Mouse (Mus musculus): Measurements from ENCODE around the gene Gps2. TPM values are rescaled to one million over a fixed set of nuclear protein-coding genes. Genes with fewer than 3 reads are reported as not detected.

Gps2 gene
- total RNA-seq (2023), result 146 TPM

GRCm38 (mm10) chr11:69913554-69914371, at the start of gene Gps2:
Gps2 (plus strand) TSS chr11:69913888.

GRCm38 (mm10) chr11:69877878-69878277, 35.8 kb upstream of the Gps2 start, which contains the start of gene Tmem95:
Tmem95 (minus strand) TSS chr11:69878018.

GRCm38 (mm10) chr11:69880853-69881603, 32.7 kb upstream of the Gps2 start, which contains the start of gene Kctd11:
Kctd11 (minus strand) TSS chr11:69881406.

GRCm38 (mm10) chr11:69895291-69895690, 18.4 kb upstream of the Gps2 start, which contains the start of gene Acap1:
Acap1 (minus strand) TSS chr11:69895539.

GRCm38 (mm10) chr11:69900471-69901405, 12.9 kb upstream of the Gps2 start, which contains the start of the genes 2810408A11Rik and Neurl4:
2810408A11Rik (minus strand) TSS chr11:69900987.
Neurl4 (plus strand) TSS chr11:69901072.

GRCm38 (mm10) chr11:69921114-69922011, 7.7 kb downstream of the Gps2 start, which contains the start of gene Eif5a:
Eif5a (minus strand) TSS chr11:69921958.

GRCm38 (mm10) chr11:69935137-69935879, 21.6 kb downstream of the Gps2 start, which contains the start of gene Ybx2:
Ybx2 (plus strand) TSS chr11:69935796.

GRCm38 (mm10) chr11:69948066-69948762, 34.5 kb downstream of the Gps2 start, which contains the start of gene Slc2a4:
Slc2a4 (minus strand) TSS chr11:69948188.

GRCm38 (mm10) chr11:69964650-69965270, 51.1 kb downstream of the Gps2 start, which contains the start of gene Cldn7:
Cldn7 (plus strand) TSS chr11:69964779.

Other genes with a start within 250 kb of the Gps2 start
- 9.1 TPM for gene Cd68, start 247.7 kb upstream of the Gps2 start, total RNA-seq (2023)
- 715 TPM for gene Eif4a1, start 241.5 kb upstream of the Gps2 start, total RNA-seq (2023)
- 110 TPM for gene Senp3, start 231.8 kb upstream of the Gps2 start, total RNA-seq (2023)
- not detected for gene Tnfsf13, start 228.1 kb upstream of the Gps2 start, total RNA-seq (2023)
- 0.76 TPM for gene Tnfsf12, start 218.0 kb upstream of the Gps2 start, total RNA-seq (2023)
- not detected for gene Tnfsfm13, start 217.8 kb upstream of the Gps2 start, total RNA-seq (2023)
- gene Polr2a, start 155.3 kb upstream of the Gps2 start, total RNA-seq (2023), result 169 TPM
- not detected for gene Slc35g3, start 151.9 kb upstream of the Gps2 start, total RNA-seq (2023)
- 52.5 TPM for gene Zbtb4, start 148.0 kb upstream of the Gps2 start, total RNA-seq (2023)
- 1.9 TPM for gene Chrnb1, start 117.9 kb upstream of the Gps2 start, total RNA-seq (2023)
- gene Fgf11, start 112.0 kb upstream of the Gps2 start, total RNA-seq (2023), result not detected
- not detected for gene Tmem102, start 108.3 kb upstream of the Gps2 start, total RNA-seq (2023)
- not detected for gene Gm39566, start 98.6 kb upstream of the Gps2 start, total RNA-seq (2023)
- gene Spem2, start 95.4 kb upstream of the Gps2 start, total RNA-seq (2023), result not detected
- gene Spem1, start 91.7 kb upstream of the Gps2 start, total RNA-seq (2023), result not detected
- 2.8 TPM for gene Nlgn2, start 76.1 kb upstream of the Gps2 start, total RNA-seq (2023)
- gene Tmem256, start 75.4 kb upstream of the Gps2 start, total RNA-seq (2023), result 14.5 TPM
- 10.6 TPM for gene Plscr3, start 67.5 kb upstream of the Gps2 start, total RNA-seq (2023)
- not detected for gene Tnk1, start 55.2 kb upstream of the Gps2 start, total RNA-seq (2023)
- not detected for gene Tmem95, start 35.9 kb upstream of the Gps2 start, total RNA-seq (2023)
- 1.00 TPM for gene Kctd11, start 32.5 kb upstream of the Gps2 start, total RNA-seq (2023)
- 384 TPM for gene Acap1, start 18.3 kb upstream of the Gps2 start, total RNA-seq (2023)
- 1.1 TPM for gene 2810408A11Rik, start 12.9 kb upstream of the Gps2 start, total RNA-seq (2023)
- gene Neurl4, start 12.8 kb upstream of the Gps2 start, total RNA-seq (2023), result 46.9 TPM
- gene Eif5a, start 8.1 kb downstream of the Gps2 start, total RNA-seq (2023), result 275 TPM
- not detected for gene Ybx2, start 21.9 kb downstream of the Gps2 start, total RNA-seq (2023)
- gene Slc2a4, start 34.3 kb downstream of the Gps2 start, total RNA-seq (2023), result 0.62 TPM
- not detected for gene Cldn7, start 50.9 kb downstream of the Gps2 start, total RNA-seq (2023)
- 69.6 TPM for gene Ctdnep1, start 67.3 kb downstream of the Gps2 start, total RNA-seq (2023)
- gene Elp5, start 68.6 kb downstream of the Gps2 start, total RNA-seq (2023), result 35.0 TPM
- 187 TPM for gene Gabarap, start 77.3 kb downstream of the Gps2 start, total RNA-seq (2023)
- 50.0 TPM for gene Phf23, start 81.9 kb downstream of the Gps2 start, total RNA-seq (2023)
- gene Dvl2, start 86.7 kb downstream of the Gps2 start, total RNA-seq (2023), result 26.9 TPM
- 57.5 TPM for gene Acadvl, start 101.5 kb downstream of the Gps2 start, total RNA-seq (2023)
- 38.6 TPM for gene Dlg4, start 103.1 kb downstream of the Gps2 start, total RNA-seq (2023)
- gene Asgr1, start 140.2 kb downstream of the Gps2 start, total RNA-seq (2023), result not detected
- not detected for gene Asgr2, start 178.8 kb downstream of the Gps2 start, total RNA-seq (2023)
- gene Mgl2, start 216.4 kb downstream of the Gps2 start, total RNA-seq (2023), result not detected
- gene Clec10a, start 242.3 kb downstream of the Gps2 start, total RNA-seq (2023), result 1.5 TPM